Mouse (Mus musculus): ENCODE data around the gene Fam234b.

DNA sequence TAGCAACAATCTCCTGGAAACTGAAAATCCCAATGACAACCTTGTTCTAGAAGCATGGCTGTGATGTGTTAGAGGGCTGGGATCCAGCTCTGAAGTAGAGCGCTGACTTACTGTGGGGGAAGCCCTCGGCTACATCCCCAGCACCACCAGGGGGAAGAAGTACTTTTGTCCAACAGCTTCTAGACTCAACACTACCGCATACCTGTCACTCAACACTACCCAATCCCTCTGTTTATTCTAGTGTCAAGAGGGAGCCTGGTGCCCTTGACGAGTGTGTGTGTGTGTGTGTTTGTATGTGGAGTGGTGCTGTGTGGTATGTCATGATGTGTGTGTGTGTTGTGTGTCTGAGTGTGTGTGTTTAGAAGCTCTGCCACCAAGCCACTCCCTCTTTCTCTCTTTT is 40.3 kb upstream of the Fam234b start:
- peak; percentile 50 for TF ChIP-seq CTCF (IDR thresholded peaks at IDR 0.05)
- TF ChIP-seq EP300 (IDR thresholded peaks at IDR 0.05), result peak; percentile 38; the same call in 1 of the 2 replicates

Measured in lung, postnatal 0 days (tissue).